Mouse (Mus musculus) limb, embryonic 13.5 days (tissue): Measurements from ENCODE around the gene Ctdspl2. TPM values are rescaled to one million over a fixed set of nuclear protein-coding genes. Genes with fewer than 3 reads are reported as not detected.
"Not testable (repeated sequence)": the region's sequence is repeated elsewhere in the genome, so short reads cannot be mapped to it uniquely, and the experiment has no call there.

ENCODE experiments used
- ATAC-seq: fragments of 200-750 bp; cut with Nextera tagmentation; 2 replicates; pipeline ENCODE4 v1.8.0; 2017; ENCODE audit warnings: low read depth, moderate number of reproducible peaks, moderate TSS enrichment; ENCODE audit not compliant: low FRiP score
- H3K27ac ChIP-seq: fragments of 300-500 bp; sonication (generic); 2 replicates; pipeline ENCODE4 v1.5.1; 2015; ENCODE audit warnings: inconsistent platforms, mild to moderate bottlenecking, moderate library complexity
- H3K27me3 ChIP-seq: fragments of 300-500 bp; sonication (generic); 2 replicates; pipeline ENCODE4 v1.6.1; 2015; ENCODE audit warnings: mild to moderate bottlenecking, inconsistent platforms
- H3K36me3 ChIP-seq: fragments of 300-500 bp; sonication (generic); 2 replicates; pipeline ENCODE4 v1.6.1; 2015; ENCODE audit warnings: inconsistent platforms, mild to moderate bottlenecking, moderate library complexity
- H3K4me1 ChIP-seq: fragments of 300-500 bp; sonication (generic); 2 replicates; pipeline ENCODE4 v1.6.1; 2015; ENCODE audit warnings: inconsistent platforms
- H3K4me2 ChIP-seq: fragments of 300-500 bp; sonication (generic); replicated peaks from 2 replicates; pipeline ENCODE4 v1.6.1; 2015; ENCODE audit warnings: inconsistent platforms, mild to moderate bottlenecking, moderate library complexity
- H3K4me3 ChIP-seq: fragments of 300-500 bp; sonication (generic); 2 replicates; pipeline ENCODE4 v1.5.1; 2015; ENCODE audit warnings: moderate library complexity, mild to moderate bottlenecking, inconsistent platforms
- H3K9ac ChIP-seq: fragments of 300-500 bp; sonication (generic); 2 replicates; pipeline ENCODE4 v1.6.1; 2015; ENCODE audit warnings: mild to moderate bottlenecking, inconsistent platforms
- H3K9me3 ChIP-seq: fragments of 300-500 bp; sonication (generic); 2 replicates; pipeline ENCODE4 v1.6.1; 2016; ENCODE audit warnings: inconsistent platforms
- WGBS: fragments of 180-500 bp; shearing (Covaris S2); methylation state at CpG from one replicate; pipeline ENCODE4 v1.1.7; 2015; 5-methylcytosine and 5-hydroxymethylcytosine counted together
- polyA plus RNA-seq: library from polyadenylated mRNA; unstranded; fragments of >200 nt; fragmentation: Nextera tagmentation; extraction: Ambion mirVana; gene quantifications from 2 replicates; pipeline ENCODE4 v1.2.1, GENCODE M21; 2015

The Ctdspl2 gene
- polyA plus RNA-seq = 70.1 and 70.8 TPM in 2 replicates

- peak; percentile 96 for ATAC-seq
- no peaks in the 10 kb centered on the region for H3K27me3 ChIP-seq
- peak within 1 kb of the TSS; percentile 97 for H3K4me3 ChIP-seq
- peak within 1 kb of the TSS; percentile 97 for H3K9ac ChIP-seq
- no peaks in the 10 kb centered on the region for H3K9me3 ChIP-seq
- peak within 1 kb of the TSS; percentile 85 for H3K4me2 ChIP-seq
- H3K4me1 ChIP-seq = peaks cover 21% of the 10 kb centered on the region
- H3K36me3 ChIP-seq = peaks cover 7% of the 10 kb centered on the region; the same call in 1 of the 2 replicates
- under 1% methylated on average over 48 of the region's 48 CpGs for WGBS
- H3K27ac ChIP-seq = peak within 1 kb of the TSS; percentile 94
Measured at GRCm38 (mm10) chr2:121955765-121956223, at the start of gene Ctdspl2, which contains the start of gene Mageb3. Ctdspl2 (plus strand) TSS chr2:121956001. Mageb3 (minus strand) TSS chr2:121956092.

DNA sequence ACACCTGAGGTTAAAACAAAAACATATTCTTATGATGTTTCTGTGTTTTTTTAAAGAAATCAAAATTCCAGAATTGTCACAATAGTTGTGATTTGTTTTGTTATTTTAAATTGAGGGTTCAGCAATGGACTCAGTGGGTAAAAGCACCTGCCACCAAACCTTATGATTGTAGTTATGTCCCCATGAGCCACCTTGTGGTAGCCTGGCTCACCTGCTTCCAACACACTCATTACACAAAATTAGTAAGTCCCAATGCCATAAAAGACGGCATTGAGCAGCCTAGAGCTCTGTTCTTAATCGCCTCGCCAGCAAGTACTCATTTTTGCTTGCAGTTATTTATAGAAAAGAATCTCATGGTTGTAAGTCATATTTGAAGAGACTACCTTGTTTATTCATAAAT, 45.8 kb upstream of the Ctdspl2 start:
- no peaks in the 10 kb centered on the region for H3K9me3 ChIP-seq
- H3K4me2 ChIP-seq = no peak overlapping the region
- no peak overlapping the region for H3K4me3 ChIP-seq
- H3K27me3 ChIP-seq = no peaks in the 10 kb centered on the region
- ATAC-seq = no peak
- H3K27ac ChIP-seq = no peak overlapping the region
- H3K9ac ChIP-seq = no peak overlapping the region
- 77% methylated on average over 3 of the region's 3 CpGs for WGBS
- H3K36me3 ChIP-seq = peaks cover 45% of the 10 kb centered on the region
- H3K4me1 ChIP-seq = no peaks in the 10 kb centered on the region

DNA sequence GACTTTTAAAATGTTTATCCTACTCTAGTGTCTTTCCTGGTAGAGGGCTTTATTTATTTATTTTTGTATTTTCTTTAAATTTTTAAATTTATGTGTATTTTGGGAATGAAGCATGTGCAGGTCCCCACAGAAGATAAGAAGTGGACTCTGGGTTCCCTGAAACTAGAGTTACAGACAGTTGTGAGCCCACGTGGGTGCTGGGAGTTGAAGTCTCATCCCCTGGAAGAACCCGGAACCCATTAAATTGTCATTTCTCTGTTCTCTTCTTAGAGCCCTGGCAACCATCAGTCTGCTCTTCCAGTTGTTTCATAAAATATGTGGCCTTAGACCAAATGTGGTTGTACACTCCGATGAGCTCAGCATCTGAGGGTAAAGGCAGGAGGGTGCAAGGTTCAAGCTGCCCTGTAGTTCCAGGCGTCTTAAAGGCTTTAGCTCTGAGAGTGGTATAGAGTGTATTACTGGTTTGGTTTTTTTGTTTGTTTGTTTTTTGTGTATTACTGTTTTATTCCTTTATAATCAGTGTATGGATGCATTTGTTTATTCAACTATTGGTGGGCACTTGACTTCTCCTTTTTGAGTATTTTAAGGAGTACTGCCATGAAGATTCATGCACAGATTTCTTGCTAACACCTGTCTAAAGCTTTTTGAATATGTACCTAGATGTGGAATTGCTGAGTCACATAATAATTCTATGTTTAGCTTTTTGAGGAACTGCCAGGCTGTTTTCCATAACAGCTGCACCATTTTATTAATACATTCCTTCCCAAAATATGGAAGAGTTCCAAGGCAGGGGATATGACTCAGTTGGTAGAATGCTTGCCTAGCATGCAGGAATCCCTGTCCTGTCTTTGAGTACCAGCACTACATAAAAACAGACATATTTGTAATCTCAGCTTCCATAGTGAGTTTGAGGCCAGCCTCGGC, 39.5 kb upstream of the Ctdspl2 start:
- Histone ChIP-seq H3K9ac (no peak overlapping the region), H3K27me3 (no peaks in the 10 kb centered on the region), H3K27ac (no peak overlapping the region), H3K4me2 (no peak overlapping the region), H3K4me3 (no peak overlapping the region), H3K36me3 (peaks cover 17% of the 10 kb centered on the region; the same call in 1 of the 2 replicates), H3K4me1 (no peaks in the 10 kb centered on the region), H3K9me3 (no peaks in the 10 kb centered on the region)
- no peak for ATAC-seq
- 93% methylated on average over 5 of the region's 5 CpGs for WGBS

DNA sequence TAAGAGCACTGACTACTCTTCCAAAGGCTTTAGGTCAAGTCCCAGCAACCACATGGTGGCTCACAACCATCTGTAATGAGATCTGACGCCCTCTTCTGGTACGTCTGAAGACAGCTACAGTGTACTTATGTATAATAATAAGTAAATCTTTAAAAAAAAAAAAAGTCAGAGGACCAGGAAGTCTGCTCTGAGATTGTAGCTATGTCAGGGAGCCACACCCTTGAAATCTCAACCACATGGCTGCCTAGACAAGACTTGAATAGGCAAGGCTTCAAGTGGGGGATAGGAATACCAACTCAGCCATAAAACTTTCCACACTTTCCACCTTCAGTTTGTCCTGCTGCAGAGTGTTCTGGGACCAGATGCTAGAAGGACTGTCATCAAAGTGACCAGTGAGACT, 18.2 kb upstream of the Ctdspl2 start:
- 74% methylated on average over 2 of the region's 2 CpGs for WGBS
- ATAC-seq = not testable (repeated sequence)

DNA sequence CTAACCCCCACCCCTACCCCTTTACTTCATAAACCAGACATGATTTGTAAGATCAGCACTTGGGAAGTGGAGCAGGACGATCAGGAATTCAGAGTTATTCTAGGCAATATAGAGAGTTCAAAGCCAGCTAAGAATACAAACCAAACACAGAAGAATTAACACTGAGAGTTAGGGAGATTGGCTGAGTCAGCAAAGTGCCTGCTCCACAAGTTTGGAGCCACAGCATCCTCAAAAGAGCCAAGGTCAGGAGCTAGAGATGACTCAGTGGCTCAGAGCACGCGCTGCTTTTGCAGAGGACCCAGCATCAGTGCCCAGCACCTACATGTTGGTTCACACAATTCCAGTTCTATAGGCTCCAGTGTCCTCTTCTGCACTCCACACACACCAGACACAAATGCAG, 12.4 kb upstream of the Ctdspl2 start:
- WGBS = 77% methylated on average over 3 of the region's 3 CpGs
- no peak for ATAC-seq

More for the DNA sequence above, 18.2 kb upstream of the Ctdspl2 start:
- H3K36me3 ChIP-seq = peaks cover 25% of the 10 kb centered on the region
- not testable (repeated sequence) for H3K4me2 ChIP-seq, H3K4me3 ChIP-seq, H3K4me1 ChIP-seq, H3K9ac ChIP-seq, H3K27ac ChIP-seq, H3K9me3 ChIP-seq, H3K27me3 ChIP-seq

GRCm38 (mm10) chr2:121954971-121955656, 687 bp upstream of the Ctdspl2 start:
- ATAC-seq = no peak
- H3K36me3 ChIP-seq = peaks cover 2% of the 10 kb centered on the region; the same call in 1 of the 2 replicates
- H3K4me1 ChIP-seq = peaks cover 21% of the 10 kb centered on the region
- peak overlapping the region; percentile 94 for H3K27ac ChIP-seq
- H3K4me3 ChIP-seq = peak overlapping the region; percentile 97
- H3K9ac ChIP-seq = peak overlapping the region; percentile 97
- no peaks in the 10 kb centered on the region for H3K27me3 ChIP-seq
- no peaks in the 10 kb centered on the region for H3K9me3 ChIP-seq
- H3K4me2 ChIP-seq = peak overlapping the region; percentile 85
- WGBS = 22% methylated on average over 10 of the region's 10 CpGs

More for the DNA sequence above, 12.4 kb upstream of the Ctdspl2 start:
- Histone ChIP-seq H3K9me3 (no peaks in the 10 kb centered on the region), H3K4me1 (no peaks in the 10 kb centered on the region), H3K36me3 (no peaks in the 10 kb centered on the region), H3K27me3 (no peaks in the 10 kb centered on the region), H3K27ac (no peak overlapping the region), H3K4me3 (no peak overlapping the region), H3K9ac (no peak overlapping the region), H3K4me2 (no peak overlapping the region)

GRCm38 (mm10) chr2:121956224-121957018, 620 bp downstream of the Ctdspl2 start:
- ATAC-seq = peak; percentile 94
- Histone ChIP-seq H3K4me3 (peak overlapping the region; percentile 97), H3K4me1 (peaks cover 21% of the 10 kb centered on the region), H3K27me3 (no peaks in the 10 kb centered on the region), H3K9me3 (no peaks in the 10 kb centered on the region), H3K27ac (peak overlapping the region; percentile 94), H3K9ac (peak overlapping the region; percentile 97), H3K4me2 (peak overlapping the region; percentile 85), H3K36me3 (peaks cover 9% of the 10 kb centered on the region; the same call in 1 of the 2 replicates)
- WGBS = 2% methylated on average over 43 of the region's 47 CpGs

- H3K4me2 ChIP-seq = peak overlapping the region; percentile 85
- H3K4me3 ChIP-seq = peak overlapping the region; percentile 97
- H3K36me3 ChIP-seq = peaks cover 15% of the 10 kb centered on the region
- peak overlapping the region; percentile 97 for H3K9ac ChIP-seq
- H3K27me3 ChIP-seq = no peaks in the 10 kb centered on the region
- ATAC-seq = no peak
- H3K9me3 ChIP-seq = no peaks in the 10 kb centered on the region
- WGBS = 11% methylated on average over 8 of the region's 8 CpGs
- H3K4me1 ChIP-seq = peaks cover 21% of the 10 kb centered on the region
- 0 out of 2 replicates have a peak overlapping the region, but pooled peaks have one; percentile 94 for H3K27ac ChIP-seq
Measured at GRCm38 (mm10) chr2:121957216-121957792, 1.5 kb downstream of the Ctdspl2 start.

DNA sequence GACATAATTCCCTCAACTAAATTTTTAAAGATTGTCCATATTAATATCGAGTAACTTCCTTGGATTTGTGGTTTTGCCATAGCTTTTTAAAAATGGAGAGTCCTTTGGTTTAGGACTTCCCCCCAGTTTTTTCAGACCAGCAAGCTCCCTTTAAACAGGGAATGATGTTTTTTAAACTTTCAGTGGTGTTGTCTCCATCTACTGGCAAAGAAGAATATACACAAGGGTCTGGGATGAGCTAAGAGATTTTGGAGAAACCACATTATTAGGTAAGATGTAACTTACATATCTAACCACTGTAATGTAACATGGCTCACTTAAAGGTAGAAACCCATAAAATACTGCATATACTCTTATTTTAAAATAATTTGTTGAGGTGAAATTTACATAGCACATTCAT, 39.9 kb downstream of the Ctdspl2 start:
- Histone ChIP-seq H3K27me3 (no peaks in the 10 kb centered on the region), H3K9me3 (no peaks in the 10 kb centered on the region), H3K9ac (no peak overlapping the region), H3K4me2 (no peak overlapping the region), H3K4me3 (no peak overlapping the region), H3K4me1 (no peaks in the 10 kb centered on the region), H3K27ac (no peak overlapping the region), H3K36me3 (peaks cover 45% of the 10 kb centered on the region)
- no peak for ATAC-seq
- 88% methylated on average over 1 of the region's 1 CpGs for WGBS

DNA sequence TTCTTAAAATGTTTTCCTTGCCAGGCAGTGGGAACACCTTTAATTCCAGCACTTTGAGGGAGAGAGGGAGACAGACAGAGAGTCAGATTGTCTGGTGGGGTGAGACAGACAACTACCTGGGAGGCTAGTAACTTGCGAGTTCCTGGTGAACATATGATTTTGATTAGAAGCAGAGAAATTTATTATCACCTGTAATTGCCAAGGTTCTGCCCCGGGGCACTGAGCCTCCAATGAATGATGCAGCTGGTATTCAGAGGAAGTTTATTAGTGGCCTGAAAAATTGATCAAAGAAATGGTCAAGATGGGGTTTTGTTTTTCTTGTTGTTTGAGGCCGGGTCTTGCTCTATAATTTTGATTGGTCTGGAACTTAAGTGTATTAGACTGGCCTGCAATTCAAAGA, 53.0 kb downstream of the Ctdspl2 start:
- H3K36me3 ChIP-seq = peaks cover 49% of the 10 kb centered on the region
- 34% methylated on average over 3 of the region's 3 CpGs for WGBS
- H3K9me3 ChIP-seq = no peaks in the 10 kb centered on the region
- no peak overlapping the region for H3K4me3 ChIP-seq
- ATAC-seq = no peak
- H3K27me3 ChIP-seq = no peaks in the 10 kb centered on the region
- H3K27ac ChIP-seq = no peak overlapping the region
- no peak overlapping the region for H3K9ac ChIP-seq
- no peak overlapping the region for H3K4me2 ChIP-seq
- H3K4me1 ChIP-seq = peaks cover 3% of the 10 kb centered on the region; the same call in 1 of the 2 replicates

DNA sequence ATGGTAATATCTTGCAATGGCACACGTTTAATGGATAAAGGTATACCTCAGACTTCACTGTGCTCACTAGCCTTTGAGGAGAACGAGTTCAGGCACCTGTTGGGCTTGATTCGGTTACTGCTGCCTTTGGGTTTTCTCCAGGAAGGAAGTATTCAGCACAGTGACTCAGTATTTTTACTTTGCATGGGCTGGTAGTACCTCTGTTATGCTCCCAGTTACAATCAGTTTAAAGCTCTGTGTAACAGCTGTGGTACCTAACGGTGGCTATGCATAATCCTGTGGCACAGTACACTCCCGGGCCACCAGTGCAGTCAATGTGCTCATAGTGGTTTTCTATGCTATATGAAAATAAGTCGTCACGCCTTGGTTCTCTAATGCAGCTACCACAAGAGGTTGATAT, 55.6 kb downstream of the Ctdspl2 start:
- H3K36me3 ChIP-seq = peaks cover 46% of the 10 kb centered on the region

More for the DNA sequence above, 55.6 kb downstream of the Ctdspl2 start:
- Histone ChIP-seq H3K9me3 (no peaks in the 10 kb centered on the region), H3K4me3 (no peak overlapping the region), H3K9ac (no peak overlapping the region), H3K4me2 (no peak overlapping the region), H3K27ac (no peak overlapping the region), H3K27me3 (no peaks in the 10 kb centered on the region), H3K4me1 (peaks cover 3% of the 10 kb centered on the region; the same call in 1 of the 2 replicates)
- no peak for ATAC-seq
- WGBS = 74% methylated on average over 7 of the region's 7 CpGs
